Mouse (Mus musculus): ENCODE data around the gene Pacsin1.

DNA sequence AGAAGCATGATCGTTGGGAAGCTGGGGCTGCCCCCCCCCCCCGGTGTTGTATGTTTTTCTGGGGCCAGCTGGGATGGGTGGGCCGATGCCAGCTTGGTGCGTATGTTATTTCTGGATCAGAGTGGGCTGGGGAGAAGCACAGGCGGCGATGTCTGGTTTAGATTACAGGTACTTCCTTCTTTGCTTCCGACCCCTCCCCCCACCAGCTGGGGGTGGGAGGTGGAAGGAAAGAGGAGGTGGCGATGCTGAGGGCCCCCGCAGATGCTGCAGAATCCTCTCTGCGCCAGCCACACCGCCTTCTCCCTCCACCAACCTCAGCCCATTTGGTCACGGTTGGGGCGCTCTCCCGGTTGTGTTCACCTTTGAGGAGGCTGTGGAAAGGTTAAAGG is 696 bp downstream of the Pacsin1 start:
- TF ChIP-seq CTCF (IDR thresholded peaks at IDR 0.05; ENCODE audit: low read depth, low read length) = no peak
- TF ChIP-seq POLR2A (IDR thresholded peaks at IDR 0.05; ENCODE audit: extremely low read depth, insufficient read depth, low read length) = no peak
